Mouse (Mus musculus) left cerebral cortex, adult 2 months (tissue): ENCODE measurements around the gene Cort. TPM values are rescaled to one million over a fixed set of nuclear protein-coding genes. Genes with fewer than 3 reads are reported as not detected.

Experiments
- DNase-seq, 2 experiments: peaks; one replicate each; pipeline ENCODE4 v3.0.0; 2021 to 2022; ENCODE audit warnings: low spot score in 2 of 2, mixed read lengths in 1 of 2; ENCODE audit errors: extremely low spot score in 1 of 2
- H3K27ac ChIP-seq: fragments of 200-600 bp; 2 replicates; pipeline ENCODE4 v1.8.1; 2022
- H3K4me3 ChIP-seq: fragments of 200-600 bp; 2 replicates; pipeline ENCODE4 v1.8.1; 2022
- CTCF ChIP-seq: fragments of 200-600 bp; IDR thresholded peaks from 2 replicates; pipeline ENCODE4 v1.8.1; 2022; ENCODE audit warnings: antibody characterized with exemption, mild to moderate bottlenecking, moderate library complexity
- intact Hi-C: fragments of 180-260 bp; cut with DNase I; formaldehyde crosslinking; loops from one replicate; pipeline ENCODE4 v1.15.1; 2025
- total RNA-seq, 2 experiments: library from RNA; stranded (reverse); gene quantifications; 2 replicates each; pipeline ENCODE4 v1.2.3; 2021

The Cort gene
- total RNA-seq, 2 experiments from 2014 or later, result 12.6 to 14.1 TPM

DNA sequence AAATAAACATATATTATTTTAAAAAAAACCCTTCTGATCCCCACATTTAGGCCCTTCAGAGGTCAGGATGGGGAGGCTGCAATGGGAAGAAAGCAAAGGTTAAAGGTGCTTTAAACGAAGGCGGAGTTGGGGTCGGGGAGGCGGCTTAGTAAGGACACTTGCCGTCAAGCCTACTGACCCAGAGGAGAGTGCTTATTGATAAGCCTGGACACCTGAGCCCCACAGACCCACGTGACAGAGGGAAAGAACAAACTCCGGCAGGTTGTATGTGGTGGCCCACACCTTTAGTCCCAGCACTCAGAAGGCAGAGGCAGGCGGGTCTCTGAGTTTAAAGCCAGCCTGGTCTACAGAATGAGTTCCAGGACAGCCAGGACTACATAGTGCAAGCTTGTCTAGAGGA, 46.5 kb downstream of the Cort start:
- Histone ChIP-seq H3K4me3 (no peak overlapping the region), H3K27ac (no peak overlapping the region)
- TF ChIP-seq CTCF, result no peak
- no peak for DNase-seq
- intact Hi-C loops, result no loop called here

- Histone ChIP-seq H3K4me3 (no peak overlapping the region), H3K27ac (no peak overlapping the region)
- TF ChIP-seq CTCF, result no peak
- intact Hi-C loops, result loop anchor here (5.0 kb wide), 1 partner anchor 397 kb away; no protein-coding TSS in a partner anchor
- no peak for DNase-seq
Observed at GRCm38 (mm10) chr4:149079629-149080028, 46.9 kb downstream of the Cort start.

- H3K27ac ChIP-seq, result no peak overlapping the region
- TF ChIP-seq CTCF, result no peak
- intact Hi-C loops, result loop anchor here (5.0 kb wide), 1 partner anchor 396 kb away; no protein-coding TSS in a partner anchor
- DNase-seq, result no peak
- no peak overlapping the region for H3K4me3 ChIP-seq
Observed at GRCm38 (mm10) chr4:149078261-149078660, 48.3 kb downstream of the Cort start.

DNA sequence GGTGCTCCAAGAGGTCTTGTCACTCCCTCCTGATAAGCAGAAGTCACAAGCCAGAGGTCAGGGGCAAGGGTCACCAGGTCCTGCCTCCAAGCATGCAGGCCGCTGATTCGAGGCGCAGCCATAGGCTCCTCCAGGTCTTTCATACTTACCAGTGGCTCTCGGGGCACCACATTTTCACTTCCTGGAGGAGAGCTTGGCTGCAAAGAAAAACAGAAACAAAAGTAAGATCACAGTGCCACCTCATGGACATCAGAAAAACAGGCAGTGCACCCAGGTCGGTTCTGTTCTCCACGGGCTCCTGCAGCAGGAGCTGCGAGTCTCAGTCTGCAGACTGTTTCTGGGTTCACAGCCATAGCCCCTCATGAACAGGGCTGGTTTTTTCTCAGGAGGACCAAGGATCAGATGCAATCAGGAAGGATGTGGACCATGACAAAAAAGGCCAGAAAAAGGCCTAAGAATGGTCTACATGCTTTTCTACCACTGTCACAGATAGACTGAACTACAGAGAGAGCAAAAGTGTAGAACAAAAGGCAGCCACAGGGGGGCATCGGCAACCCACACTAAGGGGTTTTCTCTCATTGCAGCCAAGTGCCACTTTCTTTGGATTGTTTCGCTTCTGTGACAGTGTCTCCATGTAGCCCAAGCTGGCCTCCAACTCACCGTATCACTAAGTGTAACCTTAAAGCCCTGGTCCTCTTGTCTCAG, 50.5 kb downstream of the Cort start:
- H3K27ac ChIP-seq, result no peak overlapping the region
- peak; percentile 68 for TF ChIP-seq CTCF
- intact Hi-C loops, result loop anchor here (1.0 to 5.0 kb wide), 3 partner anchors 334 to 394 kb away; no protein-coding TSS in a partner anchor
- peak; percentile 60 to 67 for DNase-seq
- no peak overlapping the region for H3K4me3 ChIP-seq

DNA sequence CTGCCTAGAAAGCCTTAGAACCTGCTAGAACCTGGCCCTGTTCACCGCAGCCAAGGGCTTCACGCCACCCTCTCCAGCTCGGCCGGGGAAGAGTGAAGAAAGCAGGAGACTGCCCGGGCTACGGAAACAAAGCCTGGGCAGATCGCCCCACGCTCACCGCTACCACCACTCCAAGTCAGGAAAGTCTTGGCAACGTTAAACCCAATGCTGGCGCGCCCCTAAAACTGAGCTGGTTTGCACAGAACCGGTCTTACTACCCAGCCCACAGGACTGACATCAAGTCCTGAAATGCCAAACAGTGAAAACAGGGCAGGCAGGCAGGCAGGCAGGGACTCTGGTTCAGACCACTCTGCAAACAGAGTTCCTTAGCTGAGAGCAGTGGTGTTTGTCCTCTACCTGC, 51.5 kb downstream of the Cort start:
- no peak overlapping the region for H3K4me3 ChIP-seq
- TF ChIP-seq CTCF, result no peak
- DNase-seq, result no peak
- intact Hi-C loops, result loop anchor here (5.0 kb wide), 1 partner anchor 393 kb away; no protein-coding TSS in a partner anchor
- no peak overlapping the region for H3K27ac ChIP-seq

Other genes starting within 250 kb of the Cort start
- gene Pex14, start 26.9 kb downstream of the Cort start, total RNA-seq, result 10 to 100 TPM; 49.3 to 50.4 TPM
- 10 to 100 TPM; 62.2 to 69.7 TPM for gene Dffa, start 22.6 kb downstream of the Cort start, total RNA-seq
- gene Cenps, start 10.9 kb upstream of the Cort start, total RNA-seq, result 10 to 100 TPM; 30.5 to 32.7 TPM
- 10 to 100 TPM; 35.1 to 36.5 TPM for gene Pgd, start 40.0 kb upstream of the Cort start, total RNA-seq
- gene Kif1b, start 180.9 kb upstream of the Cort start, total RNA-seq, result 100 to 1,000 TPM; 444 to 487 TPM